Mouse (Mus musculus) ES-Bruce4 (cell line): ENCODE results near the gene Ppl. TPM values are rescaled to one million over a fixed set of nuclear protein-coding genes. Genes with fewer than 3 reads are reported as not detected.

ENCODE experiments used
- H3K27ac ChIP-seq: 2 replicates; pipeline ENCODE4 v1.5.1; 2012; ENCODE audit warnings: low read length, inconsistent platforms; ENCODE audit not compliant: insufficient read depth
- H3K27me3 ChIP-seq: 2 replicates; pipeline ENCODE4 v1.6.1; 2012; ENCODE audit warnings: mild to moderate bottlenecking, low read length, inconsistent platforms; ENCODE audit not compliant: control insufficient read depth, poor library complexity, insufficient read depth, severe bottlenecking
- H3K36me3 ChIP-seq: 2 replicates; pipeline ENCODE4 v1.6.1; 2012; ENCODE audit warnings: inconsistent platforms, mild to moderate bottlenecking, low read length, moderate library complexity; ENCODE audit not compliant: control insufficient read depth, poor library complexity, insufficient read depth, severe bottlenecking
- H3K4me1 ChIP-seq: one replicate; pipeline ENCODE4 v1.8.1; 2011; ENCODE audit warnings: low read length; ENCODE audit not compliant: control insufficient read depth, insufficient read depth
- H3K4me3 ChIP-seq: 2 replicates; pipeline ENCODE4 v1.5.1; 2011; ENCODE audit warnings: low read depth, mild to moderate bottlenecking, low read length
- H3K9ac ChIP-seq: 2 replicates; pipeline ENCODE4 v1.6.1; 2012; ENCODE audit warnings: low read depth, mild to moderate bottlenecking, inconsistent platforms; ENCODE audit not compliant: poor library complexity, severe bottlenecking
- H3K9me3 ChIP-seq: replicated peaks from 2 replicates; pipeline ENCODE4 v1.6.1; 2012; ENCODE audit warnings: mild to moderate bottlenecking, low read length, inconsistent platforms; ENCODE audit not compliant: control insufficient read depth, poor library complexity, insufficient read depth, severe bottlenecking
- CTCF ChIP-seq: IDR thresholded peaks from one replicate; pipeline ENCODE4 v1.8.1; 2011; ENCODE audit warnings: low read depth, low read length
- EP300 ChIP-seq: IDR thresholded peaks from 2 replicates; pipeline ENCODE4 v1.6.1; 2011; ENCODE audit warnings: low read depth, low read length; ENCODE audit not compliant: insufficient read depth
- POLR2A ChIP-seq: IDR thresholded peaks from one replicate; pipeline ENCODE4 v1.8.1; 2011; ENCODE audit warnings: low read length; ENCODE audit not compliant: insufficient read depth
- polyA plus RNA-seq: library from polyadenylated mRNA; stranded (reverse); fragments of >200 nt; gene quantifications from 2 replicates; pipeline ENCODE4 v1.2.4, GENCODE M21; 2011; ENCODE audit warnings: low read depth; ENCODE audit not compliant: missing spikeins, insufficient read depth, insufficient read length

The Ppl gene
- polyA plus RNA-seq, 1 experiment, result 11.4 TPM

GRCm38 (mm10) chr16:5096504-5096903 is 35.7 kb downstream of the Ppl start:
- TF ChIP-seq POLR2A (no peak), CTCF (no peak), EP300 (no peak)
- no peak overlapping the region for H3K9ac ChIP-seq
- no peaks in the 10 kb centered on the region for H3K4me1 ChIP-seq
- H3K27ac ChIP-seq, result no peak overlapping the region
- H3K9me3 ChIP-seq, result no peaks in the 10 kb centered on the region
- H3K27me3 ChIP-seq, result no peaks in the 10 kb centered on the region
- no peaks in the 10 kb centered on the region for H3K36me3 ChIP-seq
- H3K4me3 ChIP-seq, result no peak overlapping the region

- Histone ChIP-seq H3K27me3 (no peaks in the 10 kb centered on the region), H3K9me3 (no peaks in the 10 kb centered on the region), H3K4me3 (no peak overlapping the region), H3K36me3 (no peaks in the 10 kb centered on the region), H3K9ac (no peak overlapping the region), H3K27ac (no peak overlapping the region), H3K4me1 (no peaks in the 10 kb centered on the region)
- no peak for TF ChIP-seq EP300
- no peak for TF ChIP-seq CTCF
- TF ChIP-seq POLR2A, result no peak
Measured at GRCm38 (mm10) chr16:5093285-5093684, 38.9 kb downstream of the Ppl start.

GRCm38 (mm10) chr16:5089021-5089420 is 43.2 kb downstream of the Ppl start:
- peak overlapping the region; percentile 17 for H3K4me3 ChIP-seq
- H3K4me1 ChIP-seq, result no peaks in the 10 kb centered on the region
- no peaks in the 10 kb centered on the region for H3K9me3 ChIP-seq
- no peak overlapping the region for H3K27ac ChIP-seq
- H3K36me3 ChIP-seq, result no peaks in the 10 kb centered on the region
- H3K9ac ChIP-seq, result no peak overlapping the region
- H3K27me3 ChIP-seq, result no peaks in the 10 kb centered on the region
- TF ChIP-seq CTCF, result no peak
- TF ChIP-seq EP300, result no peak
- no peak for TF ChIP-seq POLR2A

- no peak overlapping the region for H3K4me3 ChIP-seq
- no peak for TF ChIP-seq POLR2A
- TF ChIP-seq EP300, result no peak
- no peak for TF ChIP-seq CTCF
- H3K4me1 ChIP-seq, result no peaks in the 10 kb centered on the region
- no peak overlapping the region for H3K27ac ChIP-seq
- no peaks in the 10 kb centered on the region for H3K9me3 ChIP-seq
- no peak overlapping the region for H3K9ac ChIP-seq
- H3K36me3 ChIP-seq, result 0 out of 2 replicates have a peak, but pooled peaks cover 4% of the 10 kb centered on the region
- no peaks in the 10 kb centered on the region for H3K27me3 ChIP-seq
Measured at GRCm38 (mm10) chr16:5086179-5086578, 46.0 kb downstream of the Ppl start.

- Histone ChIP-seq H3K36me3 (0 out of 2 replicates have a peak, but pooled peaks cover 5% of the 10 kb centered on the region), H3K9me3 (no peaks in the 10 kb centered on the region), H3K4me1 (no peaks in the 10 kb centered on the region), H3K4me3 (no peak overlapping the region), H3K27me3 (no peaks in the 10 kb centered on the region), H3K27ac (no peak overlapping the region), H3K9ac (no peak overlapping the region)
- TF ChIP-seq CTCF (no peak), EP300 (no peak), POLR2A (no peak)
Measured at GRCm38 (mm10) chr16:5085196-5085595, 47.0 kb downstream of the Ppl start.

- H3K27me3 ChIP-seq, result no peaks in the 10 kb centered on the region
- H3K4me3 ChIP-seq, result no peak overlapping the region
- H3K36me3 ChIP-seq, result peaks cover 18% of the 10 kb centered on the region
- no peak overlapping the region for H3K27ac ChIP-seq
- H3K4me1 ChIP-seq, result no peaks in the 10 kb centered on the region
- H3K9ac ChIP-seq, result no peak overlapping the region
- H3K9me3 ChIP-seq, result no peaks in the 10 kb centered on the region
- TF ChIP-seq POLR2A, result no peak
- TF ChIP-seq CTCF, result no peak
- TF ChIP-seq EP300, result no peak
Measured at GRCm38 (mm10) chr16:5074341-5074740, 57.9 kb downstream of the Ppl start.
